Mouse (Mus musculus) midbrain, embryonic 16.5 days (tissue): Measurements from ENCODE around the gene Pknox1. TPM values are rescaled to one million over a fixed set of nuclear protein-coding genes. Genes with fewer than 3 reads are reported as not detected.
A peak's percentile ranks its signal among the peaks of the same experiment; 100 is the strongest.
"Not testable (repeated sequence)": the region's sequence is repeated elsewhere in the genome, so short reads cannot be mapped to it uniquely, and the experiment has no call there.

ENCODE experiments used
- ATAC-seq: fragments of 200-750 bp; cut with Nextera tagmentation; 2 replicates; pipeline ENCODE4 v1.8.0; 2017; ENCODE audit warnings: moderate TSS enrichment
- H3K27ac ChIP-seq: fragments of 300-500 bp; sonication (generic); 2 replicates; pipeline ENCODE4 v1.5.1; 2014; ENCODE audit warnings: mild to moderate bottlenecking, low read length, mixed read lengths
- H3K27me3 ChIP-seq: fragments of 300-500 bp; sonication (generic); 2 replicates; pipeline ENCODE4 v1.6.1; 2014; ENCODE audit warnings: low read depth, low read length, mixed read lengths; ENCODE audit not compliant: control insufficient read depth, insufficient read depth
- H3K36me3 ChIP-seq: fragments of 300-500 bp; sonication (generic); 2 replicates; pipeline ENCODE4 v1.6.1; 2014; ENCODE audit warnings: mild to moderate bottlenecking, low read length, moderate library complexity, mixed read lengths; ENCODE audit not compliant: control insufficient read depth, insufficient read depth
- H3K4me1 ChIP-seq: fragments of 300-500 bp; sonication (generic); 2 replicates; pipeline ENCODE4 v1.6.1; 2014; ENCODE audit warnings: mild to moderate bottlenecking, low read length, mixed read lengths; ENCODE audit not compliant: control insufficient read depth, insufficient read depth
- H3K4me2 ChIP-seq: fragments of 300-500 bp; sonication (generic); 2 replicates; pipeline ENCODE4 v1.6.1; 2014; ENCODE audit warnings: mild to moderate bottlenecking, low read length, mixed read lengths
- H3K4me3 ChIP-seq: fragments of 300-500 bp; sonication (generic); 2 replicates; pipeline ENCODE4 v1.5.1; 2014; ENCODE audit warnings: low read depth, mild to moderate bottlenecking, low read length, moderate library complexity, mixed read lengths
- H3K9ac ChIP-seq: fragments of 300-500 bp; sonication (generic); 2 replicates; pipeline ENCODE4 v1.6.1; 2014; ENCODE audit warnings: low read depth, low read length, mixed read lengths
- H3K9me3 ChIP-seq: fragments of 300-500 bp; sonication (generic); replicated peaks from 2 replicates; pipeline ENCODE4 v1.6.1; 2014; ENCODE audit warnings: mild to moderate bottlenecking, low read length, mixed read lengths; ENCODE audit not compliant: control insufficient read depth, poor library complexity, severe bottlenecking
- WGBS: fragments of 180-500 bp; shearing (Covaris S2); extraction: QIAGEN DNeasy Blood & Tissue Kit; methylation state at CpG from one replicate; pipeline ENCODE4 v1.1.7; 2014; 5-methylcytosine and 5-hydroxymethylcytosine counted together
- polyA plus RNA-seq: library from polyadenylated mRNA; unstranded; fragments of >200 nt; fragmentation: Nextera tagmentation; extraction: Ambion mirVana; gene quantifications from 2 replicates; pipeline ENCODE4 v1.2.1, GENCODE M21; 2015

The Pknox1 gene
- polyA plus RNA-seq, 1 experiment from 2014 or later, result 18.8 TPM

DNA sequence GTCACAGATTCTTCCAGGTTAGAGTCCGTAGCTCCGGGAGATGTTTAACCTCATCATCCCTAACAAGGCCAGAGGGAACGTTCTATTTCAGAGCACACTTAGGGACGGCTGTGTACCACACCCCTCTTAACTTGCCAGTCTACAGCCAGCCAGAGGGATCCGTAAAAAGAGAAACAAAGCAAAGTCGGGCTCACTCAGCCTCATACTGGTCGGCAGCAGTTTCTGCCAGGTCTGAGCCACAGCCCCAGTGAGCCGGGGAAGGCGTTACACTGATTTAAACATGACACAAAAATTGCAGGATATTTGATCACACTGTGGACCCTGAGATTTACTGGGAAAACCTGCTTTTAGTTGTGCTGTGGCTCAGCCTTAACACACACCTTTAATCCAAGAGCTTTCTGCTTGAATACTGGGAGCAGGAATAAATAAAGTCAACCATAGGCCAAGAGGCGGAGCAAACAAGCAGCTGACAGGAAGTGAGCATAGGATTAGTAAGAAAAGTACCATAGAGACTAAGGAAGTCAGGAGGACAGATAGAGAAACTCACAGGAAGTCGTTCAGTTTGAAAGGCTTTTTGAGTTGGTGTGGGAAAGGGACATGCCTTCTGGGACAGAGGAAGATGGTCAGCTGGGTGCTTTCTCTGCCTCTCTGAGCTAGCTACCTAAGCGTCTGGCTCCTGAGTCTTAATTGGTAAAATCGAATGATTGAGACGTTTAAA, 32.9 kb upstream of the Pknox1 start:
- Histone ChIP-seq H3K4me2 (no peak overlapping the region), H3K27ac (no peak overlapping the region), H3K36me3 (peaks cover 33% of the 10 kb centered on the region), H3K9me3 (no peaks in the 10 kb centered on the region), H3K27me3 (no peaks in the 10 kb centered on the region), H3K4me1 (peaks cover 15% of the 10 kb centered on the region), H3K9ac (no peak overlapping the region), H3K4me3 (no peak overlapping the region)
- WGBS, result 88% methylated on average over 14 of the region's 14 CpGs
- ATAC-seq, result no peak

DNA sequence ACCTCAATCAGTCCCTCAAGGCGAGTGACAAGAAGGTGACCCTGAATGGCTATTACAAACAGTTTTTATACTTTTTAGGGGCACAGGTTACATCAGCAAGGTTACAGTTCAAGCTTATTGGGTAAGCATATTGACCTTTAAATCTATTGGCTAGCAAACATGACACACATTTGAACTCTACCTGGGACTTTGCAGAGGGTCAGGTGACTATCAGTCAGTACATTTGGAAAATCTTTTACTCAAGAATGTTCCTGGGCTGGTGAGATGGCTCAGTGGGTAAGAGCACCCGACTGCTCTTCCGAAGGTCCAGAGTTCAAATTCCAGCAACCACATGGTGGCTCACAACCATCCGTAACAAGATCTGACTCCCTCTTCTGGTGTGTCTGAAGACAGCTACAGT, 32.2 kb upstream of the Pknox1 start:
- peaks cover 15% of the 10 kb centered on the region for H3K4me1 ChIP-seq
- not testable (repeated sequence) for H3K9ac ChIP-seq, H3K27ac ChIP-seq, H3K4me2 ChIP-seq, H3K4me3 ChIP-seq, ATAC-seq, H3K27me3 ChIP-seq, H3K9me3 ChIP-seq
- 97% methylated on average over 3 of the region's 4 CpGs for WGBS
- peaks cover 29% of the 10 kb centered on the region for H3K36me3 ChIP-seq

DNA sequence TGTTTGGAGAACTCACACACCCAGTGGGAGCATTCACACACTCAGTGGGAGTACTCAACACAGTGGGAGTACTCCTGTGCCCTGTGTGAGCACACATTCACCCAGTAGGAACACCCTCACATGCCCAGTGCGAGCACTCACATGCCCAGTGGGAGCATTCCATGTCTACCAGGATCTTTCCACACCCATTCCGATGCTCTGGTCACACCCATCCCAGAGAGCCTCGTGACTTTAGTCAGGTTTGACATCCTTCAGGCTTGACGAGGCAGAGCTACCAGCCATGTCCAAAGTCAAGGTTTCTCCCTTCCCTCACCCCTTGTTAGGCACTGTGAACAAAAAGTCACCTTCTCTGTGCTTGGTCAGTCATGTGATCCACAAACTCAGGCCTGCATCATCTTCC, 29.2 kb upstream of the Pknox1 start:
- Histone ChIP-seq H3K27ac (peak overlapping the region; percentile 87), H3K9ac (peak overlapping the region; percentile 49; the same call in 1 of the 2 replicates), H3K4me2 (peak overlapping the region; percentile 17; the same call in 1 of the 2 replicates), H3K27me3 (no peaks in the 10 kb centered on the region), H3K9me3 (no peaks in the 10 kb centered on the region), H3K36me3 (peaks cover 14% of the 10 kb centered on the region; the same call in 1 of the 2 replicates), H3K4me1 (peaks cover 13% of the 10 kb centered on the region), H3K4me3 (no peak overlapping the region)
- peak; percentile 59 for ATAC-seq
- WGBS, result 70% methylated on average over 4 of the region's 4 CpGs

DNA sequence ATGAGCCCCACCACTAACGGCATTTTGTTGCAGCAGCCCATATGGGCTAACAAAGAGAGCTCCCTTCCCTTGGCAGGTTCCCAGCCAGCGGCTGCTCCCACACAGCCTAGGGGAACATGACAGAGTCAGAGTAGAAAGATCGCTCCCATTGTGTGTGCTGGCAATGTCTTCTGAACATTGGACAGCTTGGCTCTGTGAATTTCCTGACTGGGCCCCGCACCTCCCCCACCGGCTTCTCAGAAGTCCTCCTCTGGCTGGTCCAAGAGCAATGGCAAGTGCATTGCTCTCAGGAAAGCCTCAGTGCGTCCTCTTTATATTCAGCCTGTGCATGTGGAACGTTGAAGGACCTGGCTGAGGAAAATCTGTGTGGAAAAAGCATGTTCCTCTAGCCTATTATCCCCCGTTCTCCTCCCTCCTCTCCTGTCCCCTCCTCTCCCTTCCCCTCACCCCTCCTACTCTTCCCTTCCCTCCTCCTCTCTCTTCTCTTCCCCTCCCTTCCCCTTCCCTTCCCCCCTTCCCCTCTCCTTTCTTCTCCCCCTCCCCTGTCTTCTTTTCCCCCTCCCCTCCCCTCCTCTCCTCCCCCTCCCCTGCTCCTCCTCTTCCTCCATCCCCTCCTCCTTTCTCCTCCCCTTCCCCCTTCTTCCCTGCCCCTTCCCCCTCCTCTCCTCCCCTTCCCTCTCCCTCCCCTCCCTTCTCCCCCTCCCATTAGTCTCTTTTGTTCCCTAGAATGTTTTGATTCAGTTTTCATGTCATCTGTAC, 28.5 kb upstream of the Pknox1 start:
- H3K36me3 ChIP-seq, result peaks cover 9% of the 10 kb centered on the region; the same call in 1 of the 2 replicates
- WGBS, result 16% methylated on average over 8 of the region's 8 CpGs

DNA sequence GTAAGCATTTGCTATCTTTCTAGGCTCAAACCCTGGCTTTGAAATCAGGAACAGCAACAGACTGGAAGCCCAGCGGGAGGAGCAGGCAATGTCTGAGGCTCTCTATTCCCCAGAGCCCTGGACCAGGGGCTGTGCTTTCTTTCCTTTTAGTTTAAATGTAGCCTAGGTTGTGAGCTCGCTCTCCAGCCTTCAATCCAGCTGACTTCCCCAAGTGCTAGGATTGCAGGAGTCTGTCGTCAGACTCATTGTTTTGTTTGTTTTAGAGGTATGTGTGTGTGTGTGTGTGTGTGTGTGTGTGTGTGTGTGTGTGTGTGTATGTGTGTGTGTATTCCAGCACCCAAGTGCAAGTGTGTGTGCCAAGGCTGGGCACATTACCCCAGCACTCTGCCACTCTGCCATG, 24.4 kb upstream of the Pknox1 start:
- Histone ChIP-seq H3K27me3 (no peaks in the 10 kb centered on the region), H3K36me3 (no peaks in the 10 kb centered on the region), H3K9me3 (no peaks in the 10 kb centered on the region), H3K4me2 (no peak overlapping the region), H3K4me1 (peaks cover 15% of the 10 kb centered on the region), H3K27ac (no peak overlapping the region), H3K4me3 (no peak overlapping the region), H3K9ac (no peak overlapping the region)
- WGBS, result 56% methylated on average over 3 of the region's 3 CpGs
- no peak for ATAC-seq

More for the DNA sequence above, 28.5 kb upstream of the Pknox1 start:
- H3K9me3 ChIP-seq, result no peaks in the 10 kb centered on the region
- peak; percentile 87 for ATAC-seq
- H3K4me1 ChIP-seq, result peaks cover 13% of the 10 kb centered on the region
- no peaks in the 10 kb centered on the region for H3K27me3 ChIP-seq
- no peak overlapping the region for H3K4me3 ChIP-seq
- peak overlapping the region; percentile 17; the same call in 1 of the 2 replicates for H3K4me2 ChIP-seq
- H3K9ac ChIP-seq, result peak overlapping the region; percentile 49; the same call in 1 of the 2 replicates
- peak overlapping the region; percentile 87 for H3K27ac ChIP-seq

DNA sequence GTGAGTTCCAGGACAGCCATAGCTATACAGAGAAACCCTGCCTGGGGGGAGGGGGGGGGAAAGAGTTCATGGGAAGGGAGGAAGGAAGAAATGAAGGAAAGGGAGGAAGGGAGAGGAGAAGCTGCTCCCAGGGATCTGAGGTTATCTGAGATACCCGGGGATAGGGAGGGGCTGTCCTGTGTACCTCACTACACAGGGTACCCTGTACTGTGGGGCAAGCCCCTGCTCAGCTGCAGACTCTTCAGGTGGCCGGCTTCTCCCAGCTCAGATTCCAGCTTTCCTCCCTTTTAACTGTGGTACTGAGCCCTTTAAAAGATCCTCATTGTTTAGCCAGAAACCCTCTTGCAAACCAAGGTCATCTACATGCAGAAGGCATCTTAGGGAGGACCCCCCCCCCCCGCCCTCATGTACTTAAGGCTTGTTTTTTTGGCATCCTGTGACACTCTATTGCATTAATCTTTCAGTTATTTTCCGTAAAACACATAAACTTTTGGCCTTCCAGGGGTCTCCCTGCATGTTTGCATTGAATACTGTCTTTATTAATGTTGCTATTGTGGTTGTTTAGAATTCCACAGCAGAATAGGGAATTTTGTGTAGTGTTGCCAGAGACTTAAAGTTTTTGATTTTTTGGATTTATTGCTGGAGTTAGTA, 23.6 kb upstream of the Pknox1 start:
- Histone ChIP-seq H3K36me3 (no peaks in the 10 kb centered on the region), H3K4me2 (no peak overlapping the region), H3K27me3 (no peaks in the 10 kb centered on the region), H3K9me3 (no peaks in the 10 kb centered on the region), H3K27ac (no peak overlapping the region), H3K4me3 (no peak overlapping the region), H3K9ac (no peak overlapping the region), H3K4me1 (peaks cover 7% of the 10 kb centered on the region; the same call in 1 of the 2 replicates)
- whole genome bisulfite sequencing, result 55% methylated on average over 4 of the region's 4 CpGs
- no peak for ATAC-seq

DNA sequence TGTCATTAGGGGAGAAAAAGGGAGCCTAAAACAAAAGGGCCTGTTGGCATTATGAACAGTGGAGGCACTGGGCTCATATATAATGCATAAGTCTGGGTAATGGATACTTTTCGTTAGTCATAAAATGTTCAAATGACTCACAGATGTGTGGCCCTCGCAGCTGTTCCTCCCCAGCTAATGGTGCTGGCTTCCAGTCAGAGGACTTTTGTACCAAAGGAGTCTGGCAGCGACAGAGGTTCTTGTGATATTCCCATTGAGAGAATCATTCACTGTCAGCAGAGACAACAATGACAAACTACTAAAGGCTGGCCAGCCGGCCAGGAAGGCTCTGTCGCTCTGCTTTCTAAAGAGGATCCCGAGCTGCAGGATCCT, 23.1 kb upstream of the Pknox1 start:
- 28% methylated on average over 6 of the region's 6 CpGs for WGBS

DNA sequence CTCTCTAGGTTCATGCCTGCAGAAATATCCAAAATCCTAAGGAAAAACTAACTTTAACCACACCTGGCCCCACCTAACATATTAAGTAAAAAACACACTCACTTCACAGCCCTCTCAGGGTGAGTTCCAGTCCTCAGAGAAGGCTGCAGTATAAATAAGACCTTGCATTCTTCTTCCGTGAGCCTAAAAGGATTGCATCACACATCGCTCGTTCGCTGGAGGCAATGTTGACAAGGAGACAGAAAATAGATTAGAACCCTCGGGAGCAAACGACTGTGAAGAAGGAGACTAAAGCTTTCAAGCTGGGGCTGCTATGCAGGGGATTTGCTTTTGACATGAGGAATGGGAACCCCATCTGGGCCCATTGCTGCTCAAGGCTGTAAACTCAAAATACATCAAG, 21.0 kb upstream of the Pknox1 start:
- no peaks in the 10 kb centered on the region for H3K36me3 ChIP-seq
- no peaks in the 10 kb centered on the region for H3K9me3 ChIP-seq
- no peak overlapping the region; the same call in 1 of the 2 replicates for H3K27ac ChIP-seq
- no peak overlapping the region for H3K4me2 ChIP-seq
- H3K27me3 ChIP-seq, result no peaks in the 10 kb centered on the region
- no peak overlapping the region for H3K9ac ChIP-seq
- 26% methylated on average over 6 of the region's 6 CpGs for WGBS
- H3K4me1 ChIP-seq, result peaks cover 5% of the 10 kb centered on the region; the same call in 1 of the 2 replicates
- ATAC-seq, result no peak
- H3K4me3 ChIP-seq, result no peak overlapping the region

More for the DNA sequence above, 23.1 kb upstream of the Pknox1 start:
- Histone ChIP-seq H3K4me1 (peaks cover 5% of the 10 kb centered on the region; the same call in 1 of the 2 replicates), H3K36me3 (no peaks in the 10 kb centered on the region), H3K9me3 (no peaks in the 10 kb centered on the region), H3K4me3 (no peak overlapping the region), H3K27me3 (no peaks in the 10 kb centered on the region), H3K27ac (peak overlapping the region; percentile 48), H3K4me2 (no peak overlapping the region), H3K9ac (peak overlapping the region; percentile 16; the same call in 1 of the 2 replicates)
- no peak for ATAC-seq
